Mouse (Mus musculus): Measurements from ENCODE around the gene Sv2b. TPM values are rescaled to one million over a fixed set of nuclear protein-coding genes. Genes with fewer than 3 reads are reported as not detected.

Gene Sv2b
- polyA plus RNA-seq, 1 experiment = not detected

- TF ChIP-seq POLR2A (IDR thresholded peaks at IDR 0.05; ENCODE audit: insufficient read depth, low read length) (no peak), CTCF (IDR thresholded peaks at IDR 0.05; ENCODE audit: low read depth, low read length) (no peak), EP300 (IDR thresholded peaks at IDR 0.05; ENCODE audit: insufficient read depth, low read depth, low read length) (no peak)
- H3K27me3 ChIP-seq (ENCODE audit: control insufficient read depth, insufficient read depth, low read length, poor library complexity, severe bottlenecking) = no peaks in the 10 kb centered on the region
- no peak overlapping the region for H3K4me3 ChIP-seq (ENCODE audit: low read depth, low read length)
- H3K4me1 ChIP-seq (ENCODE audit: control insufficient read depth, insufficient read depth, low read length) = no peaks in the 10 kb centered on the region
- H3K36me3 ChIP-seq (ENCODE audit: control insufficient read depth, insufficient read depth, low read length, poor library complexity, severe bottlenecking) = no peaks in the 10 kb centered on the region
- H3K9me3 ChIP-seq (replicated peaks; ENCODE audit: control insufficient read depth, insufficient read depth, low read length, poor library complexity, severe bottlenecking) = no peaks in the 10 kb centered on the region
- no peak overlapping the region for H3K9ac ChIP-seq (ENCODE audit: low read depth, poor library complexity, severe bottlenecking)
- H3K27ac ChIP-seq (ENCODE audit: insufficient read depth, low read length) = no peak overlapping the region
Observed at GRCm38 (mm10) chr7:75259945-75260344, 49.1 kb downstream of the Sv2b start.

GRCm38 (mm10) chr7:75253611-75254250, 55.3 kb downstream of the Sv2b start:
- Histone ChIP-seq H3K4me3 (ENCODE audit: low read depth, low read length) (no peak overlapping the region), H3K27ac (ENCODE audit: insufficient read depth, low read length) (no peak overlapping the region), H3K9ac (ENCODE audit: low read depth, poor library complexity, severe bottlenecking) (no peak overlapping the region), H3K9me3 (replicated peaks; ENCODE audit: control insufficient read depth, insufficient read depth, low read length, poor library complexity, severe bottlenecking) (no peaks in the 10 kb centered on the region), H3K27me3 (ENCODE audit: control insufficient read depth, insufficient read depth, low read length, poor library complexity, severe bottlenecking) (no peaks in the 10 kb centered on the region), H3K4me1 (ENCODE audit: control insufficient read depth, insufficient read depth, low read length) (no peaks in the 10 kb centered on the region), H3K36me3 (ENCODE audit: control insufficient read depth, insufficient read depth, low read length, poor library complexity, severe bottlenecking) (no peaks in the 10 kb centered on the region)
- TF ChIP-seq EP300 (IDR thresholded peaks at IDR 0.05; ENCODE audit: insufficient read depth, low read depth, low read length) (no peak), CTCF (IDR thresholded peaks at IDR 0.05; ENCODE audit: low read depth, low read length) (no peak), POLR2A (IDR thresholded peaks at IDR 0.05; ENCODE audit: insufficient read depth, low read length) (no peak)

GRCm38 (mm10) chr7:75240754-75241507, 68.1 kb downstream of the Sv2b start:
- TF ChIP-seq EP300 (IDR thresholded peaks at IDR 0.05; ENCODE audit: insufficient read depth, low read depth, low read length) (no peak), POLR2A (IDR thresholded peaks at IDR 0.05; ENCODE audit: insufficient read depth, low read length) (no peak), CTCF (IDR thresholded peaks at IDR 0.05; ENCODE audit: low read depth, low read length) (no peak)
- Histone ChIP-seq H3K27ac (ENCODE audit: insufficient read depth, low read length) (no peak overlapping the region), H3K27me3 (ENCODE audit: control insufficient read depth, insufficient read depth, low read length, poor library complexity, severe bottlenecking) (no peaks in the 10 kb centered on the region), H3K9ac (ENCODE audit: low read depth, poor library complexity, severe bottlenecking) (no peak overlapping the region), H3K36me3 (ENCODE audit: control insufficient read depth, insufficient read depth, low read length, poor library complexity, severe bottlenecking) (no peaks in the 10 kb centered on the region), H3K9me3 (replicated peaks; ENCODE audit: control insufficient read depth, insufficient read depth, low read length, poor library complexity, severe bottlenecking) (no peaks in the 10 kb centered on the region), H3K4me1 (ENCODE audit: control insufficient read depth, insufficient read depth, low read length) (no peaks in the 10 kb centered on the region), H3K4me3 (ENCODE audit: low read depth, low read length) (no peak overlapping the region)

- TF ChIP-seq CTCF (IDR thresholded peaks at IDR 0.05; ENCODE audit: low read depth, low read length) (no peak), POLR2A (IDR thresholded peaks at IDR 0.05; ENCODE audit: insufficient read depth, low read length) (no peak), EP300 (IDR thresholded peaks at IDR 0.05; ENCODE audit: insufficient read depth, low read depth, low read length) (no peak)
- no peak overlapping the region for H3K27ac ChIP-seq (ENCODE audit: insufficient read depth, low read length)
Observed at GRCm38 (mm10) chr7:75236386-75236785, 72.7 kb downstream of the Sv2b start.

GRCm38 (mm10) chr7:75224206-75224605, 84.9 kb downstream of the Sv2b start:
- Histone ChIP-seq H3K27ac (ENCODE audit: insufficient read depth, low read length) (no peak overlapping the region), H3K4me1 (ENCODE audit: control insufficient read depth, insufficient read depth, low read length) (no peaks in the 10 kb centered on the region), H3K9me3 (replicated peaks; ENCODE audit: control insufficient read depth, insufficient read depth, low read length, poor library complexity, severe bottlenecking) (no peaks in the 10 kb centered on the region; the same call in 1 of the 2 replicates), H3K4me3 (ENCODE audit: low read depth, low read length) (no peak overlapping the region), H3K9ac (ENCODE audit: low read depth, poor library complexity, severe bottlenecking) (no peak overlapping the region), H3K36me3 (ENCODE audit: control insufficient read depth, insufficient read depth, low read length, poor library complexity, severe bottlenecking) (no peaks in the 10 kb centered on the region), H3K27me3 (ENCODE audit: control insufficient read depth, insufficient read depth, low read length, poor library complexity, severe bottlenecking) (no peaks in the 10 kb centered on the region)
- TF ChIP-seq EP300 (IDR thresholded peaks at IDR 0.05; ENCODE audit: insufficient read depth, low read depth, low read length) (no peak), CTCF (IDR thresholded peaks at IDR 0.05; ENCODE audit: low read depth, low read length) (no peak), POLR2A (IDR thresholded peaks at IDR 0.05; ENCODE audit: insufficient read depth, low read length) (no peak)

More at GRCm38 (mm10) chr7:75236386-75236785, 72.7 kb downstream of the Sv2b start:
- Histone ChIP-seq H3K9ac (ENCODE audit: low read depth, poor library complexity, severe bottlenecking) (no peak overlapping the region), H3K27me3 (ENCODE audit: control insufficient read depth, insufficient read depth, low read length, poor library complexity, severe bottlenecking) (no peaks in the 10 kb centered on the region), H3K4me3 (ENCODE audit: low read depth, low read length) (no peak overlapping the region), H3K9me3 (replicated peaks; ENCODE audit: control insufficient read depth, insufficient read depth, low read length, poor library complexity, severe bottlenecking) (no peaks in the 10 kb centered on the region), H3K36me3 (ENCODE audit: control insufficient read depth, insufficient read depth, low read length, poor library complexity, severe bottlenecking) (no peaks in the 10 kb centered on the region), H3K4me1 (ENCODE audit: control insufficient read depth, insufficient read depth, low read length) (no peaks in the 10 kb centered on the region)

Data from ES-Bruce4 (cell line).